Mouse (Mus musculus): ENCODE results near the gene Zfp981.
"Not testable (repeated sequence)": the region's sequence is repeated elsewhere in the genome, so short reads cannot be mapped to it uniquely, and the experiment has no call there.

The Zfp981 gene

GRCm38 (mm10) chr4:146485183-146485939 lies 16.5 kb upstream of the Zfp981 start:
- not testable (repeated sequence) for DNase-seq (ENCODE audit: low spot score in 2 of 2)

DNA sequence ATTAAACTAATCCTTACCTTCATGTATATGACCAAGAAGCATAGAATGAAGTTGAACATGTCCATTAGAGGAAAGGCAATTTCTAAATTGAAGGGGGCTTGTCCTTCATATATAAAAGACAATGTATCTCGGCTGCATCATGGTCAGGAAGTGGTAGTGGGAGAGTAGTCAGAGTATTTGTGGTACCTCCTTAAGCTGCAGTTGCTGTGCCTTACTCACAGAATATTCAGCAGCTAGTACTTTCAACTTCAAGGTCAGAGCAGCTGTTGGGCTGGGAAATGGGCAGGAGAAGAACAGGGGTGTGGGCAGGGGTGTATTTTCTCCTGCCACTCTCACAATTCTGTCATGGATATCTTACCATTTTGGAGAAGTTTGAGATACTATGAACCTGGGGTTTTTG lies 15.1 kb upstream of the Zfp981 start:
- not testable (repeated sequence) for DNase-seq (ENCODE audit: low spot score in 2 of 2)

DNA sequence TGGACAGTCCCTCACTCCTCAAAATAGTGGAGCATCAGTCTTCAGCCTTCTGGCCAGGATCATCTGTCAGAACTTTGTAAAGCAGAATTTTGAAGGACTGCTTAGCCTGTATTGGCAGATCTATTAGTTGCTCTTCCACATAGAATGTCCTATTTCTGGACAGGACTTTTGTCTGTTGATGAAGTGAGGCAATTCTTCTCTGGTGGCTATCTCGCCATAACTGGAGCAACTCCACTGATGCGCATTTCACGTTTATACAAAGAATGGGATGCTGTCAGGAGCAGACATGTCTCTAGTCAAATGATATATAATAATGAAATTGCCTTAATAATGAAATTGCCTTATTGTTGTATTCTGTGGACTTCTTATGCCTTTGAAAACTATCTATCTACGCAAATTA lies 12.6 kb upstream of the Zfp981 start:
- not testable (repeated sequence) for DNase-seq (ENCODE audit: low spot score in 2 of 2)

- not testable (repeated sequence) for DNase-seq (ENCODE audit: low spot score in 2 of 2)
Measured at GRCm38 (mm10) chr4:146491993-146492392, 9.8 kb upstream of the Zfp981 start.

DNA sequence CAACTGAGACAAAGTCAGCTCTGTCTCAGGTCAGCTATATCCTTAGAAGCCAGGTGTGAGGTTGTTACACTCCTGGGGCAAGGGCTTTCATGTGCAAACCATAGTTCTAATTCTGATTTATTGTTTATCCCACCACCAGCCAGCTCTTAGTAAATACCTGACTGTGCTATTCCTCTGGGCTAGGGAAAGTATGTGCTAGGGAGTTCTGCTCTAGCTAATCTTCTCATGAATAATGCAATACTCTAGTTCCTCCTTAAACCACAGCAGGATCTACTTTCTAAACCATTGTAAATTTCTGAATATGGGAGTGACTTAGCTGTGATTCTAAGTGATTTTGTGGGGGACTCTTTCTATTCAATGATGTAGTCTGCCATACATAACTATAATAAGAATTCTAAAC lies 9.4 kb upstream of the Zfp981 start:
- DNase-seq (ENCODE audit: low spot score in 2 of 2), result no peak

- DNase-seq (ENCODE audit: low spot score in 2 of 2), result no peak
Measured at GRCm38 (mm10) chr4:146492851-146493250, 9.0 kb upstream of the Zfp981 start.

DNA sequence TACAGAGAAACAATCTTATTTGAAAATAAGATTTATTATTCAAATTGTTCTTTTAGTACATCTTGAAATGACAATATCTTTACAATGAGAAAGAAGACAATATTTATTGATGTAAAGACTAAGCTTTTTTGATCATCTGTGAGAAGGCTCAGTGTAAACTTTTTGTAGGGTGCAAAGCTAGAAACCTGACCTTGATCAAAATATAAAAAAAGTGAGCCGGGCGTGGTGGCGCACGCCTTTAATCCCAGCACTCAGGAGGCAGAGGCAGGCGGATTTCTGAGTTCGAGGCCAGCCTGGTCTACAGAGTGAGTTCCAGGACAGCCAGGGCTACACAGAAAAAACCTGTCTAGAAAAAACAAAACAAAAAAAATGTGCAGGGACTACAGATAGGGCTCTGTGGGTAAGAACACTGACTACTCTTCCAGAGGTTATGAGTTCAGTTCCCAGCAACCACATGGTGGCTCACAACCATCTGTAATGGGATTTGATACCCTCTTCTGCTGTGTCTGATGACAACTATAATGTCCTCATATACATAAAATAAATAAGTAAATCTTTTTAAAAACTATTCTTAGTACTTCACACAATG lies 8.4 kb upstream of the Zfp981 start:
- DNase-seq (ENCODE audit: low spot score in 2 of 2), result not testable (repeated sequence)

DNA sequence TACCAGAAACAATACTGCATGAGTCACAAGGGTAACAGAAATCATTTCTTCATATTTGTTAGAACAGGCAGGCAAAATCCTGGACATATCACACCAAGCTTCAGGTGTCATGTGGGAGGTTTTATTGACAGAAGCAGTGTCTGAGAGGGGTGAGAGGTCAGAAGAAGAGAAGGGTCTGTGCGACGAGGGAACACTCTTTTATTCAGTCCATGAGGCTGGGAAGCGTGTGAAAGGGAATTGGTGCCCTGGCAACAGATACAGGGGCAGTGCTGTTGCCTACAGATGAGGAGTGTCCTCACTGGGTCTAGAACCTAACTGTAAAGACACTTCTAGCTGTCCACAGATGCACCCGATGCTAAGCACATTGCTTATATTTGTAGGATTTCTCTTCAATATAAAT lies 6.8 kb upstream of the Zfp981 start:
- no peak for DNase-seq (ENCODE audit: low spot score in 2 of 2)

DNA sequence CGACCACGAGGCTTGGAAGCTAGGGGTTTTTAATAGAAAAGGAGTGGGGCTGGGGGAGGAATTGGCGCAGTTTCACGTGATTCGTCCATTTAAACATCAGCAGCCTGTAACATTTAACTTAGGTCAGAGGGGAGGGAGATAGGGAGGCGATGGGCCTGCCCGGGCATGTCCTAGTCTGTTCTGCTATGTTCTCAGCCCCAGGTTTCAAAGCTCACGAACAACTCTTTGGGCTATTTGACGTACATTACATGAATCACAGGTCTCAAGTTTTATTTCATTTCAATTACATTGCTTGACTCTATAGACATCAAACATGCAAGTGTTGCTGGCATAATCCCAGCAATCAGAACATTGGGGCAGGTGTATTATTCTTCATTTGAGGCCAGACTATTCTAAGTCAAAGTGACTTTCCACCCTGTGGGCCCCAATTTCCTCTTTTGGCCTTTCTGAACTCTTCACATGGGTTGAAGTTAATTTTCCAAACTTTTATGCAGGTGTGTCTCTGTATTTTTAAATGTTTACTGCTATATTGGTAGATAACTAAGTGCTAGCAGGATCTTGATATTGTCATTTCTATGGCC lies 4.0 kb upstream of the Zfp981 start:
- not testable (repeated sequence) for DNase-seq (ENCODE audit: low spot score in 2 of 2)

DNA sequence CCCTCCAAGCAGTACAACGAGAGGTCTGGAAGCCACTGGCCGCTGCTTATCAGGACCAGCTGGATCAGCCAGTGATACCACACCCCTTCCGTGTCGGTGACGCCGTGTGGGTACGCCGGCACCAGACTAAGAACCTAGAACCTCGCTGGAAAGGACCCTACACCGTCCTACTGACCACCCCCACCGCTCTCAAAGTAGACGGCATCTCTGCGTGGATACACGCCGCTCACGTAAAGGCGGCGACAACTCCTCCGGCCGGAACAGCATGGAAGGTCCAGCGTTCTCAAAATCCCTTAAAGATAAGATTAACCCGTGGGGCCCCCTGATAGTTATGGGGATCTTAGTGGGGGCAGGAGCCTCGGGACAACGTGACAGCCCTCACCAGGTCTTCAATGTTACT lies 7.2 kb downstream of the Zfp981 start:
- DNase-seq (ENCODE audit: low spot score in 2 of 2), result not testable (repeated sequence)

DNA sequence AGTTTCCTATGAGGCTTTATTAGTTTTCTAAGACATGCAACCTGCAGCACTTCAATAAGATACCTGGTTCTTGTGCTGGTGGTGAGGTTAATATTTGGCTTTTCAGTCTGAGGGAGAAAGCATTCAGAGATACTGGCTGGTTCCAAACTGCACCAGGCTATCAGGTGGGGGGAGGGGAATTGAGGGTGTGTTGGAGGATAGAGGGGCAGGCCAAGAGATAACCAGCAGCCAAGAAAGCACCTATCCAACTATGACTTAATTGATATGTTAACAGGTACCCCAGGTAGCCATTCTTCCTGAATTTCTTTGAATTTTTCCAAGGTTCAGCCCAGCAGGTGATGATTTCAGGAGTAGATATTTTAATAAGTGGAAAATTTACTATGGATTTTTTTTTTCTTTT lies 10.0 kb downstream of the Zfp981 start:
- not testable (repeated sequence) for DNase-seq (ENCODE audit: low spot score in 2 of 2)

DNA sequence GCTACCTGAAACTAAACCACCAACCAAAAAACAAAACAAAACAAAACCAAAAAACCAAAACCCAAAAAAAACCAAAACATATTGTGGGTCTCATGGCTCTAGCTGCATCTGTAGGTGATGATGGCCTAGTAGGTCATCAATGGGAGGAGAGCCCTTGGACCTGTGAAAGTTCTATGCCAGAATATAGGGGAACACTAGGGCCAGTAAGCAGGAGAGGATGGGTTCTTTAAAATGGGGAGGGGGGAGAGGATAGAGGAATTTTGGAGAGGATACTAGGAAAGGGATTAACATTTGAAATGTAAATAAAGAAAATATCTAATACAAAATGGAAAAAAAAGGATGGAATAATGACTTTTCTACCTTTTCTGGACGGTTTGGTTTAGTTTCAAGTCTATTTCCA lies 14.6 kb downstream of the Zfp981 start:
- DNase-seq (ENCODE audit: low spot score in 2 of 2), result no peak

GRCm38 (mm10) chr4:146517150-146517549 lies 15.3 kb downstream of the Zfp981 start:
- DNase-seq (ENCODE audit: low spot score in 2 of 2), result not testable (repeated sequence)

DNA sequence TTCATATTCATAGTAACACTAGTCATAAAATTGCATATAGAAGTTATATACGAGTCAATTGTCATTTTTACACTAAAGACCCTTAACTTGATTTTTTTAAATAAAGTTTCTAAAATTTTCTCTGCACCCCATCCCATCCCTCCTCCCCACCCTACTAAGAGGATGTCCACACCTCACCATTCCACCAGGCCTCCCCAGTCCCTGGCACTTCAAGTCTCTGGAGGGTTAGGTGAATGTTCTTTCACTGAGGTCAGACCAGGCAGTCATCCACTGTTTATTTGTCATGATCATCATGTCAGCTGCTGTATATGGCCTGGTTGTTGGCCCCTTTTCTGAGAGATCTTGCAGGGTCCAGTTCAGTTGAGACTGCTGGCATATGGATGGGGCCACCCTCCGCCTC lies 18.9 kb downstream of the Zfp981 start:
- DNase-seq (ENCODE audit: low spot score in 2 of 2), result no peak

DNA sequence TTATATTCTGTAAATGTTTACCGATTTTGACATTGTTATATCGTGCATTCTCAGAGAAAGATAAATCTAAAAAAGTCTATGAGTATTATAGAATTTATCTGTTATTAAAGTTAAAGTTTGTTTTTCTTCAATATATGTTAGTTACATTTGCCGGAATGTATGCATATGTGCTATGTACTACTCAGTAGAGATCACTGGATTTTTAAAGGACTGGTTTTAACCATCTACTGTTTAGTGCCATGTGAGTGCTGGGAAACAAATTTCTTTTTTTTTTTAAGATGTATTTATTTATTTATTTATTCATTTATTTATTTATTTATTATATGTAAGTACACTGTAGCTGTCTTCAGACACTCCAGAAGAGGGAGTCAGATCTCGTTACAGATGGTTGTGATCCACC lies 32.7 kb downstream of the Zfp981 start:
- DNase-seq (ENCODE audit: low spot score in 2 of 2), result no peak

- no peak for DNase-seq (ENCODE audit: low spot score in 2 of 2)
Measured at GRCm38 (mm10) chr4:146535883-146536282, 34.1 kb downstream of the Zfp981 start.

- not testable (repeated sequence) for DNase-seq (ENCODE audit: low spot score in 2 of 2)
Measured at GRCm38 (mm10) chr4:146579905-146580873, 78.4 kb downstream of the Zfp981 start.

Data from right cerebral cortex, adult 2 months (tissue).